Mouse (Mus musculus) thymus, adult 2 months (tissue): ENCODE data around the gene Glod5.

Source experiments
- CTCF ChIP-seq: fragments of 200-500 bp; IDR thresholded peaks from 2 replicates; pipeline ENCODE4 v1.5.1; 2012; ENCODE audit warnings: mild to moderate bottlenecking, control low read depth, low read length, moderate library complexity, borderline replicate concordance; ENCODE audit not compliant: control insufficient read depth, poor library complexity, insufficient read depth; ENCODE audit errors: extremely low read depth
- POLR2A ChIP-seq: fragments of 200-500 bp; IDR thresholded peaks from 2 replicates; pipeline ENCODE4 v1.6.1; 2012; ENCODE audit warnings: mild to moderate bottlenecking, low read length, control low read depth, moderate library complexity; ENCODE audit not compliant: control insufficient read depth, poor library complexity, insufficient read depth; ENCODE audit errors: extremely low read depth

DNA sequence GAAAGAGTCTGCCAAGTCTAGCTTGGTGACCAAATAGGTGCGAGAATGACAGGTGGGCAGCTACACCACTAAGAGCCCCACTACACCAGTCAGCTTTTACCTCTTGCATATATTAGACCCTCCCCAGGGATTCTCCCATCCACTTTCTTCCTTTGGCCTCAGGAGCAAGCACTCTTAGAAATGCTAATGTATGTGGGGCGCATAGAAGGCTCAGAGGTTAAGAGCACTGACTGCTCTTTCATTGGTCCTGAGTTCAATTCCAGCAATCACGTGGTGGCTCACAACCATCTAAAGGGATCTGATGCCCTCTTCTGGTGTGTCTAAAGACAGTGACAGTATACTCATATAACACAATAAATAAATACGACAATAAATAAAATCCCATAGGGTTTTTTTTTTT lies 15.3 kb downstream of the Glod5 start:
- no peak for TF ChIP-seq CTCF
- TF ChIP-seq POLR2A = no peak
